Mouse (Mus musculus) heart, embryonic 13.5 days (tissue): ENCODE results near the gene Ccnb1ip1. TPM values are rescaled to one million over a fixed set of nuclear protein-coding genes. Genes with fewer than 3 reads are reported as not detected.

ENCODE experiments used
- ATAC-seq: fragments of 200-750 bp; cut with Nextera tagmentation; 2 replicates; pipeline ENCODE4 v1.8.0; 2017; ENCODE audit warnings: moderate TSS enrichment; ENCODE audit not compliant: insufficient number of reproducible peaks, low FRiP score, low TSS enrichment; ENCODE audit errors: extremely low read depth
- H3K27ac ChIP-seq: fragments of 300-500 bp; sonication (generic); replicated peaks from 2 replicates; pipeline ENCODE4 v1.5.1; 2015; ENCODE audit warnings: moderate library complexity, mild to moderate bottlenecking, inconsistent platforms
- H3K27me3 ChIP-seq: fragments of 300-500 bp; sonication (generic); replicated peaks from 2 replicates; pipeline ENCODE4 v1.6.1; 2015; ENCODE audit warnings: mild to moderate bottlenecking, inconsistent platforms
- H3K36me3 ChIP-seq: fragments of 300-500 bp; sonication (generic); 2 replicates; pipeline ENCODE4 v1.6.1; 2015; ENCODE audit warnings: mild to moderate bottlenecking, inconsistent platforms
- H3K4me1 ChIP-seq: fragments of 300-500 bp; sonication (generic); 2 replicates; pipeline ENCODE4 v1.6.1; 2015; ENCODE audit warnings: inconsistent platforms
- H3K4me2 ChIP-seq: fragments of 300-500 bp; sonication (generic); 2 replicates; pipeline ENCODE4 v1.6.1; 2015; ENCODE audit warnings: inconsistent platforms, mild to moderate bottlenecking, moderate library complexity
- H3K4me3 ChIP-seq: fragments of 300-500 bp; sonication (generic); 2 replicates; pipeline ENCODE4 v1.5.1; 2015; ENCODE audit warnings: moderate library complexity, mild to moderate bottlenecking, inconsistent platforms
- H3K9ac ChIP-seq: fragments of 300-500 bp; sonication (generic); 2 replicates; pipeline ENCODE4 v1.6.1; 2015; ENCODE audit warnings: inconsistent platforms, mild to moderate bottlenecking, moderate library complexity
- H3K9me3 ChIP-seq: fragments of 300-500 bp; sonication (generic); 2 replicates; pipeline ENCODE4 v1.6.1; 2016; ENCODE audit warnings: inconsistent platforms
- WGBS: fragments of 180-500 bp; shearing (Covaris S2); methylation state at CpG from one replicate; pipeline ENCODE4 v1.1.7; 2015; ENCODE audit warnings: mixed read lengths; 5-methylcytosine and 5-hydroxymethylcytosine counted together
- polyA plus RNA-seq: library from polyadenylated mRNA; unstranded; fragments of >200 nt; fragmentation: Nextera tagmentation; extraction: Ambion mirVana; gene quantifications from 2 replicates; pipeline ENCODE4 v1.2.1, GENCODE M21; 2015

Gene Ccnb1ip1
- polyA plus RNA-seq, 1 experiment from 2014 or later = not detected

DNA sequence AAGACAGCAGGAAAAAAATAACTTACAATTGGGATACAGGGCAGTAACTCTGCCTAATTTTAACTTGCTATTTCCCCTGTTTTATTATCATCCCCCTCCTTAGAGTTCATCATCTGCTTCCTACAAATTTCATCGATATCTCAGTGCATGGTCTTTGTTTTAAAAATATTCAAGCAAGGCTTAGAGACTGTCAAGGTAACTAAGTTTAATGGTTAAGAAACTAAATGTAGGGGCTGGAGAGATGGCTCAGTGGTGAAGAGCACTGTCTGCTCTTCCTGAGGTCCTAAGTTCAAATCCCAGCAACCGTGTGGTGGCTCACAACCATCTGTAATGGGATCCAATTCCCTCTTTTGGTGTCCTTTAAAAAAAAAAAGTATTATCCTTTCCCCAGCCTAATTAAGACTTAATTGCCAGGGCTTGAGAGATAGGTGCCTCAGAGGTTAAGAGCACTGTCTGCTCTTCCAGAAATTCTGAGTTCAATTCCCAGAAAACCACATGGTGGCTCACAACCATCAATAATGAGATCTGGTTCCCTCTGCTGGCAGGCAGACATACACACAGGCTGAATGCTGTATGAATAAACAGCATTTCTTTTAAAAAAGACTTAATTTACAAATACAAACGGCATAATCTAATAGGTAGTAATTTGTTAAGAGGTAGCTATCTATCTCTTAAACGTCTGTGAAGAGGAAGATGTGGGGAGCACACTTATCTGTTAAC, 4.5 kb downstream of the Ccnb1ip1 start:
- ATAC-seq = no peak
- Histone ChIP-seq H3K27me3 (no peaks in the 10 kb centered on the region), H3K9ac (no peak overlapping the region), H3K4me1 (peaks cover 6% of the 10 kb centered on the region), H3K4me2 (no peak overlapping the region), H3K36me3 (no peaks in the 10 kb centered on the region), H3K27ac (no peak overlapping the region), H3K9me3 (no peaks in the 10 kb centered on the region), H3K4me3 (no peak overlapping the region)
- 55% methylated on average over 4 of the region's 4 CpGs for WGBS

DNA sequence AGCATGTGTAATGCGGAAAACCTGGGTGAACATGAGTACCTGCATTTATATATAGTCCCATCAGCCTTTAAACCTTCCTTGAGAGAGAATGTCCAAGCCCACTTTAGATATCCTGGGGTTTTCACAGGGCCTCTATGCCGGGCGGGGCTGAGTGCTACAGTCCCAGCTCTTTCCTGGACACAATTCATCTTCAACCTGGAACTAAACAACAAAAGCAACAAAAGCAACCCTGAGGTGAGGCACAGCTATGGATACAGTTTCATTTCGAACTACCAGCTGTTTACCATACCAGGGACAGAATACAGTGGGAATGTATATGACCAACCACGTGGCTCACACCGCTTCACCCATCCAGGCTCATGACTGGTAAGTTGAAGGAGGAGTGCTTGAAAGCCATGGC, 5.1 kb downstream of the Ccnb1ip1 start:
- no peaks in the 10 kb centered on the region for H3K27me3 ChIP-seq
- no peak overlapping the region for H3K4me2 ChIP-seq
- no peak overlapping the region for H3K9ac ChIP-seq
- WGBS = 74% methylated on average over 6 of the region's 6 CpGs
- no peak overlapping the region for H3K4me3 ChIP-seq
- no peaks in the 10 kb centered on the region for H3K9me3 ChIP-seq
- no peak for ATAC-seq
- no peaks in the 10 kb centered on the region for H3K36me3 ChIP-seq
- peaks cover 6% of the 10 kb centered on the region for H3K4me1 ChIP-seq
- no peak overlapping the region for H3K27ac ChIP-seq

DNA sequence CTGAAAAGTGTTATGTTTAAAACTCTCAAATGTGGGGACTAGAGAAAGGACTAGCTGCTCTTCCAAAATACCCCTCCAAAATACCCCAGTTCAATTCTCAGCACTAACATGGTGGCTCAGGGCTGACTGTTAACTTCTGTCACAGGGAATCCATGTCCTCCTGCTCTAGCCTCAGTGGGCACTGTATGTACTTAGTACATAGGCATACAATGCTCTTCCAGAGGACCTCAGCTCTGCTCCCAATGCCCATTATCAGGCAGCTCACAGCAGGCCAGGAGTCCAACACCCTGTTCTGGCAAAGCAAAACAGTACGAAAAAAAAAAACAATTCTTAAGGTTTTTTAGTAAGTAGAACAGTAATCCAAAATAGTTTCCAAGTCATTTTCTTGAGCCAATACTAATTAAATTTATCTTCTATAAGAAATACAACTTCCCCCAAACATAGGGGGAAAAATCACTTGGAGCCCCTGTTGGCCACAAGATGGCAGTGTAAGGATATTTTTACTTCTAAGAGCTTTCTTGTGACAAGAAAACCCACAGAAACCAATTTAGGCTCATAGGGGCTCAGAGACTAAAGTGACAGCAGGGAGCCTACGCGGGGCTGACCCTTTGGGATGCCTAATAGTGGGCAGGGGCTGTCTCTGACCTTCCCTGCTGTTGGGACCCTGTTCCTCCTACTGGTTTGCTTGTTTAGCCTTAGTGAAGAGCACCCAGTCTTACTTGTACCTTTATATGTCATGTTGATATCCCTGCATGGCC, 7.9 kb downstream of the Ccnb1ip1 start:
- ATAC-seq = no peak
- no peaks in the 10 kb centered on the region for H3K36me3 ChIP-seq
- H3K9ac ChIP-seq = 0 out of 2 replicates have a peak overlapping the region, but pooled peaks have one; percentile 56
- no peaks in the 10 kb centered on the region for H3K27me3 ChIP-seq
- H3K4me1 ChIP-seq = peaks cover 3% of the 10 kb centered on the region
- H3K27ac ChIP-seq = no peak overlapping the region
- no peak overlapping the region for H3K4me2 ChIP-seq
- 3% methylated on average over 3 of the region's 3 CpGs for WGBS
- H3K9me3 ChIP-seq = no peaks in the 10 kb centered on the region
- no peak overlapping the region for H3K4me3 ChIP-seq

DNA sequence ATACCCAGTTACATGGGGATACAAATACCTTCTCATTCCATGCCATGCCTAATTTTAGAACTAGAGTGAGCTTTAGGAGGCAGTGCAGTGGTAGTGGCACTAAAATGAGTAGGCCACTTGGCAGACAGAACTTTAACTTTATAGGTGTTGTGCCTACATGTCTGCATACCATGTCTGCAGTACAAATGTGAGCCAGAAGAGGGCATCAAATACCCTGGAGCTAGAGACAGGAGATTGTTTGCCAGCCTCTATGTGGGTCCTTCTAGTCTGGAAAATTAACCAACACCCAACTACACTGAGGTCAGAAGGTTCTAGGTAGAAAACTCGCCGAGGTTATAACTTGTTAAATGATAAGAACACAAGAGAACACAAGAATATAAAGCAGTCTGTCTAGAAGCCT, 9.0 kb downstream of the Ccnb1ip1 start:
- Histone ChIP-seq H3K4me2 (no peak overlapping the region), H3K4me3 (no peak overlapping the region), H3K36me3 (no peaks in the 10 kb centered on the region), H3K9ac (no peak overlapping the region), H3K27me3 (no peaks in the 10 kb centered on the region), H3K4me1 (peaks cover 3% of the 10 kb centered on the region), H3K9me3 (no peaks in the 10 kb centered on the region), H3K27ac (no peak overlapping the region)
- no peak for ATAC-seq
- WGBS = 45% methylated on average over 2 of the region's 2 CpGs

DNA sequence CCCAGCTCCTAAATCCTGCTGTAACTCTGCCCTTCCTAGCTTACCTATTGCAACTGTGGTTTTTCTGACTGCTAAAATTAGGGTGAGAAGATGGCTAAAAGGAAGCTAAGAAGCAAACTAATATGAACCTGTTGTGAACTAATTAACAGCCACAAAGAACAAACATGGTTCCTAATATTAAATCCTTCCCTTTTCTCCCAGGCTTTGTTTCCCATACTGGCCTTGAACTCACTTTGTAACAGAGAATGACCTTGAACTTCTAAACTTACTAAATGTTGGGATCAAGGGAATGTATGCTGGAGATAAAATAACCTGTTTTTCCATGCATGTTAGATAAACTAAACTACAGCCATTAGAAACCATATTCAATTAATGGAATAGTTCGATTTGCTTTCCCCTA, 11.1 kb downstream of the Ccnb1ip1 start:
- ATAC-seq = no peak
- no peak overlapping the region for H3K4me3 ChIP-seq
- H3K27ac ChIP-seq = no peak overlapping the region
- peaks cover 3% of the 10 kb centered on the region for H3K4me1 ChIP-seq
- H3K9me3 ChIP-seq = no peaks in the 10 kb centered on the region
- WGBS = 71% methylated on average over 1 of the region's 1 CpGs
- no peaks in the 10 kb centered on the region for H3K27me3 ChIP-seq
- H3K4me2 ChIP-seq = no peak overlapping the region
- no peaks in the 10 kb centered on the region for H3K36me3 ChIP-seq
- no peak overlapping the region for H3K9ac ChIP-seq

DNA sequence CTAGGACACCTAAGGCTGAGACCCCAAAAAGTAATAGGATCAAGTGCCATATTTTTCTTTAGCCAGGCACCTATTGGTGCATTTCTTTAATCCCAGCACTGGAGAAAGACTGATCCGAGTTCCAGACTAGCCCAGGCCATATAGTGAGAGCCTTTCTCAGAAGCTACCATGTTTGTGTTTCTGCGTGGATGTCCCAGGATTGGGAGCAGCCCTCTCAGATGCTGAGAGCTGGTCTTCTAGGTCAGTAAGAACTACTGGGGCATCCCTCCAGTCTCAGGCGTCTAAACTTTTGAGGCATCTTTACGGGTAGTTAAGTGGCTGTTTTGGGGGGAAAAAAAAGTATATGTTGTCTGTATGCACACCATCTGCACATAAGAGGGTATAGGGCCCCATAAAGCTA, 11.6 kb downstream of the Ccnb1ip1 start:
- Histone ChIP-seq H3K4me3 (no peak overlapping the region), H3K9me3 (no peaks in the 10 kb centered on the region), H3K36me3 (no peaks in the 10 kb centered on the region), H3K27ac (no peak overlapping the region), H3K9ac (no peak overlapping the region), H3K4me1 (peaks cover 3% of the 10 kb centered on the region), H3K27me3 (no peaks in the 10 kb centered on the region), H3K4me2 (no peak overlapping the region)
- ATAC-seq = no peak
- WGBS = 82% methylated on average over 4 of the region's 4 CpGs

DNA sequence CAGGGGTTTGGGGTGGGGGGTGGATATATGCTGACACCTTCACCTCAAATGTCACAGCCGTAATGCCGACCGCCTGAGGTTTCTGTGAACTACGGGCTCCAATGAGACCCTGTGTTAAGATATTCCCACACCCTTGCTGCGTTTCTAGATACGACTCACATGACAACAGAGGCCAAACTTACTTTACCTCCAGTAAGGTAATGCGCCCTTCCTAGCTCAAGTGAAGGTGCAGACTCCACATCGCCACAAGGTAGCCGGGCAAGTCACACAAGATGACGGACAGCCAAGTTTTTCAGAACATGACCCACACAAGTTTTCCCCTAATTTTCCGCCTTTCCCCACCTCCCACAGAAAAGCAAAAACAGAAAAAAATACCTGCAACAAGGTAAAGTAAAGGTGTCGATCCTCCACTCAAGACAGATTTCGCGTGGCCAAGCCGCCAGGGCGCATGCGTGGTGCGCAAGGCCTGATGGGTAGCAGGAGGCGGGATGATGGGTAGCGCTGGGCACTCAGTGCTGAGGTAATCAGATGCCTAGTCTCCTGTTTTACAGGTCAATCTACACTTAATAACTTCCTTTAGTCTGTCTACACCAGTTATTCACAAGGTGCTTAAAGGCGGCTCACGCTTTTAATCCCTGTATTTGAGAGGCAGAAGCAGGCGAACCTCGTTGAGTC, 12.1 kb downstream of the Ccnb1ip1 start:
- WGBS = 86% methylated on average over 24 of the region's 24 CpGs
- no peak for ATAC-seq
- Histone ChIP-seq H3K27me3 (no peaks in the 10 kb centered on the region), H3K9me3 (no peaks in the 10 kb centered on the region), H3K4me2 (no peak overlapping the region), H3K36me3 (no peaks in the 10 kb centered on the region), H3K9ac (no peak overlapping the region), H3K4me1 (peaks cover 3% of the 10 kb centered on the region), H3K4me3 (no peak overlapping the region), H3K27ac (no peak overlapping the region)

DNA sequence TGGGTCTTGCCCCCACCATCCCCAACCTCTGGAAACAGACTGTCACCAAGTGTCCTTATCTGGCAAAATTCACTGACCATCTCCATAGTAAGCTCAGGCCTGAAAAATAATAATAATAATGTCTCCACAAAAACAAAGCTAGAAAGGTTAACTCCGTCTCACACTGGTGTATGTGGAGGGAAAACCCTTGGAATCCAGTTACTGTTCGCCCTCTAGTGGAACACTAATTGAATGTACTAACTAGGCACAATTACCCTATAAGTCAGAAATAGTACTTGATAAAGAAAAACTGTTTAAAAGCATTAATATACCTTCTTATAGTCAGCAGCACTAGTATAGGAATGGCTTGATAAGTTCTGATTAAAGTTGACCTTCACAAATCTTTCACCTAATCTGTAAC, 19.4 kb downstream of the Ccnb1ip1 start:
- no peaks in the 10 kb centered on the region for H3K9me3 ChIP-seq
- no peaks in the 10 kb centered on the region for H3K27me3 ChIP-seq
- no peak overlapping the region for H3K4me3 ChIP-seq
- H3K27ac ChIP-seq = no peak overlapping the region
- H3K9ac ChIP-seq = no peak overlapping the region
- 7% methylated on average over 2 of the region's 2 CpGs for WGBS
- peaks cover 7% of the 10 kb centered on the region for H3K4me1 ChIP-seq
- ATAC-seq = no peak
- H3K4me2 ChIP-seq = no peak overlapping the region
- no peaks in the 10 kb centered on the region for H3K36me3 ChIP-seq

DNA sequence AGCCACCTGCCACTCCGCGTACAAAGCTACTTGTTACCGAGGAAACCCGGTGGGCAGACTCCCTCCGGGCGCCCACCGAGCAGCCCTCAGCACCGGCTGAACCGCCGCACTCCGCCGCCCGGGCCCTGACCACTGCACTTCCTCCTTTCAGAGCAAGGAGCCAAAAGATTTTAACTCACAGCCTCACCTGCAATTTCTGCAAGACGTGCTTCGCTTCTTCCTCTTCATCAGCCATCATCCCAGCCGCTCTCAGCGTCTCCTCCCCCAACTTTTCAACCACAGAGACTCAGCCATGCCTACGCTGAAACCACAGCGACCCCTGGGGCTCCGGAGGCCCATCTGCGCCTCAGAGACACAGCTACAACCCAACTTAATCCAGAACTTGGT, 22.3 kb downstream of the Ccnb1ip1 start, which contains the start of gene Ttc5:
Ttc5 (minus strand) TSS at position 269 of the 387 bp plus-strand sequence.
- peaks cover 15% of the 10 kb centered on the region for H3K36me3 ChIP-seq
- peak within 1 kb of the TSS; percentile 89 for H3K9ac ChIP-seq
- peaks cover 7% of the 10 kb centered on the region for H3K4me1 ChIP-seq
- ATAC-seq = peak; percentile 83; the same call in 1 of the 2 replicates
- H3K9me3 ChIP-seq = 0 out of 2 replicates have a peak, but pooled peaks cover 2% of the 10 kb centered on the region
- H3K4me3 ChIP-seq = peak within 1 kb of the TSS; percentile 77
- H3K27ac ChIP-seq = peak within 1 kb of the TSS; percentile 36; the same call in 1 of the 2 replicates
- no peaks in the 10 kb centered on the region for H3K27me3 ChIP-seq
- under 1% methylated on average over 21 of the region's 21 CpGs for WGBS
- peak within 1 kb of the TSS; percentile 80 for H3K4me2 ChIP-seq

DNA sequence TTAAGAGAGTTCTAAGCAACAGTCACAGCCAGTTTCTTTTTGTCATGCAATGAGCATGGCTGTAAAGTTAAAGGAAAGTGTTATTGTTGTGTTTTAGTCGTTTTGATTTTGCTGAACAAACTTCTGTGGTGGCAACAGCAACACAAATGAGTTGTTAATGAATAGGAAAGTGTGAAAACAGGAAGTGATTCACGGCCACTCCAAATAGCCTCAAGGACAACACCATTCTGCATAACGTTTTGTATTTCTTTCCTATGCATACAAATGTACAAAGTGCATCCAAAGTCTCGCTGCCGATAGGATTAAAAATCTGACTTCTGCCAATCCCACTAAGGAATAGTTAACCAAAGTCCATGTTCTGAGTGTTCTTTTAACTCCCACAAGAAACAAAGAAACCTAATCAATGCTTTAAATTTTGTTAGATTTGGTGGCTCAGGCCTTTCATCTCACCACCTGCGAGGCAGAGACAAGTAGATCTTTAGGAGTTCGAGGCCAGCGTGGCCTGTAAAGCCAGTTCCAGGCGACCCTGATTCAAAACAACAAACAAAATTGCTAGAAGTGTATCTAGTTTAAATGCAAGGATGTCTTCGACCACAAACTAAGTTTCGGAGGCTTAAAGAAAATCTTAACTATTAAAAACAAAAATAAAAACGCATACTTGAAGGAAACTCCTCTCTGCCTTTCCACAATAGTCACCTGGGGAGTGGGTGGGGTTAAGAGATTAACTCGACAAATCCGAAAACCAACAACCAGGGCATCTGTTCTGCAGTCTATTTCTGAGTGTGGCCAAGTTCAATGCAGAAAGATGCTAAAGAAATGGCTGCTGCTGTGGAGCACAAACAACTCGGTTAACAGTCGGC, 22.9 kb downstream of the Ccnb1ip1 start:
- Histone ChIP-seq H3K27me3 (no peaks in the 10 kb centered on the region), H3K4me3 (peak overlapping the region; percentile 77), H3K4me2 (peak overlapping the region; percentile 80), H3K4me1 (peaks cover 7% of the 10 kb centered on the region), H3K9me3 (0 out of 2 replicates have a peak, but pooled peaks cover 2% of the 10 kb centered on the region), H3K27ac (peak overlapping the region; percentile 36; the same call in 1 of the 2 replicates), H3K9ac (peak overlapping the region; percentile 89), H3K36me3 (peaks cover 22% of the 10 kb centered on the region)
- WGBS = 25% methylated on average over 16 of the region's 16 CpGs
- no peak for ATAC-seq
